Mouse (Mus musculus): ENCODE results near the gene Memo1. TPM values are rescaled to one million over a fixed set of nuclear protein-coding genes. Genes with fewer than 3 reads are reported as not detected.

Gene Memo1
- total and polyA plus RNA-seq, 3 experiments = 63.1 to 75.3 TPM; not detected in 1

DNA sequence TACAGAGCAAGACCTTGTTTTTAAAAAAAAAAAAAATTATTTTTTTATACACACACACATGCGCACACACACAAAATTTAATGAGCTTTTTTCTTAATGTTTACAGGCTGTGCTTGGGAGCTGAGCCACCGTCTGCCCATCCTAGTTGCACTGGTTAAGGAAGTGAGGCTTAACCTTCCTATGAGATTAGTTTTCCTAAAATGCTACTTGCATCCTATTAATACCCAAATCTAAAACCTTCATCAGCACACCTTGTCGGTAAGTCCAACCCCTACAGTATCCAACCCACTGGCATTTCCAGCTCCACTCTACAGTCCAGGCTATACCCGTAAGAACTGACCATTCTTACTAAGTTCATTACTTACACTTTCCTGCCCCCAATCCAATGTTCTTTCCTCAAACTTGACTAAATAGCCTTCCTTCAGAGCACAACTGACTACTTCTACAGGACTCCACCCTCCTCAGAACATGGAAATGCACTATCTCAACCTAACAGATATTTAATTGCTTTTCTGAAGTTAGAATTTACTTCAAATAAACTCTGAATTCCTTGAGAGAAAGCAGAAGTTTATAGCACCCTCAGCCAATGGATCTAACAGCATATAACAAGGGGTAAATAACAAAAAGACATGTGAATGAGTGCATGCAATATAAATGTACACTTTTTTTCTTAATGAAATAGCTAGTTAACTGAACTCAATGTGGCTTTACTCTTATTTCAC, 3.5 kb downstream of the Memo1 start (continued):
- TF ChIP-seq KAT2A (conservative IDR thresholded peaks at IDR 0.05; ENCODE audit: low read depth, low read length) (no peak), BHLHE40 (IDR thresholded peaks at IDR 0.05; ENCODE audit: borderline replicate concordance, low read depth, low read length) (no peak), CHD1 (IDR thresholded peaks at IDR 0.05; ENCODE audit: low read depth, low read length) (peak; percentile 64; the same call in 1 of the 2 replicates)

- Histone ChIP-seq H3K9ac (ENCODE audit: control insufficient read depth, low read depth, low read length, poor library complexity, severe bottlenecking) (0 out of 2 replicates have a peak overlapping the region, but pooled peaks have one; percentile 34), H3K9me3 (replicated peaks; ENCODE audit: insufficient read depth, low read length) (no peaks in the 10 kb centered on the region), H3K36me3 (ENCODE audit: control insufficient read depth in 1 of 2, insufficient read depth in 2 of 2, low read length in 2 of 2) (peaks cover 5 to 48% of the 10 kb centered on the region in 2 experiments), H3K4me3 (ENCODE audit: control insufficient read depth in 1 of 2, insufficient read depth in 1 of 2, low read depth in 2 of 2, low read length in 2 of 2) (no peak overlapping the region), H3K79me2 (ENCODE audit: control insufficient read depth, insufficient read depth, low read length, poor library complexity) (peaks cover 66% of the 10 kb centered on the region), H3K27ac (ENCODE audit: control insufficient read depth, low read depth, low read length) (no peak overlapping the region), H3K4me1 (ENCODE audit: control insufficient read depth in 1 of 2, insufficient read depth in 2 of 2, low read length in 2 of 2) (peaks cover 28% of the 10 kb centered on the region in 2 experiments), H3K27me3 (ENCODE audit: control insufficient read depth in 1 of 2, insufficient read depth in 2 of 2, low read length in 2 of 2) (no peaks in the 10 kb centered on the region)
- DNase-seq (ENCODE audit: low read depth, low spot score) = no peak
- TF ChIP-seq CTCF (IDR thresholded peaks at IDR 0.05 in 2 of 3, conservative IDR thresholded peaks at IDR 0.05 in 1 of 3; ENCODE audit: control insufficient read depth in 1 of 3, insufficient read depth in 1 of 3, low read depth in 2 of 3, low read length in 3 of 3, poor library complexity in 1 of 3, severe bottlenecking in 1 of 3) = no peak
- no peak for TF ChIP-seq POLR2AphosphoS5 (IDR thresholded peaks at IDR 0.05; ENCODE audit: borderline replicate concordance, low read depth, low read length)
- TF ChIP-seq TAL1 (IDR thresholded peaks at IDR 0.05; ENCODE audit: low read length) = no peak
- no peak for TF ChIP-seq ZMIZ1 (IDR thresholded peaks at IDR 0.05; ENCODE audit: low read depth, low read length)
- TF ChIP-seq MAX (IDR thresholded peaks at IDR 0.05; ENCODE audit: low read length) = no peak
- TF ChIP-seq KAT2A (conservative IDR thresholded peaks at IDR 0.05; ENCODE audit: low read depth, low read length) = no peak
- no peak for TF ChIP-seq USF2 (IDR thresholded peaks at IDR 0.05; ENCODE audit: borderline replicate concordance in 1 of 2, insufficient read depth in 1 of 2, low read depth in 1 of 2, low read length in 2 of 2)
- TF ChIP-seq NELFE (IDR thresholded peaks at IDR 0.05; ENCODE audit: low read depth, low read length) = no peak
- TF ChIP-seq RAD21 (IDR thresholded peaks at IDR 0.05; ENCODE audit: low read depth, low read length) = no peak
- no peak for TF ChIP-seq MAZ (IDR thresholded peaks at IDR 0.05; ENCODE audit: low read depth, low read length)
- no peak for TF ChIP-seq CHD1 (IDR thresholded peaks at IDR 0.05; ENCODE audit: low read depth, low read length)
- TF ChIP-seq MEF2A (IDR thresholded peaks at IDR 0.05; ENCODE audit: extremely low read depth, insufficient replicate concordance, low read depth, low read length, poor library complexity, severe bottlenecking) = no peak
- TF ChIP-seq HCFC1 (IDR thresholded peaks at IDR 0.05; ENCODE audit: low read depth, low read length) = no peak
- 0 out of 2 replicates have a peak, but pooled peaks have one; percentile 11 for TF ChIP-seq SIN3A (IDR thresholded peaks at IDR 0.05; ENCODE audit: low read length)
- no peak for TF ChIP-seq MAFK (IDR thresholded peaks at IDR 0.05; ENCODE audit: borderline replicate concordance, low read depth, low read length)
- TF ChIP-seq POLR2A (IDR thresholded peaks at IDR 0.05; ENCODE audit: control insufficient read depth in 1 of 2, insufficient read depth in 1 of 2, low read depth in 1 of 2, low read length in 2 of 2, poor library complexity in 1 of 2) = no peak
- TF ChIP-seq ETS1 (IDR thresholded peaks at IDR 0.05; ENCODE audit: low read depth, low read length) = peak; percentile 13; the same call in 1 of the 2 replicates
Measured at GRCm38 (mm10) chr17:74290869-74291268, 4.5 kb downstream of the Memo1 start.
